35 mouse cellular contexts compared by ENCODE assay signal in genomic region chr15:79810061-79810460, GRCm38 (mm10). TPM values are rescaled to one million over a fixed set of nuclear protein-coding genes. Genes with fewer than 3 reads are reported as not detected.
DNase-seq lines count a peak whose midpoint lies in the region; ATAC-seq and TF ChIP-seq lines count a peak whose summit lies in the region.
"Had no signal": no experiment of that assay in that cellular context is flagged by ENCODE, and none has a peak within 500 bp of the region (broad histone marks: within the 10 kb centered on the region; RNA-seq: fewer than 3 reads in every experiment).

No protein-coding gene starts in this region.

- peaks cover 39% of the 10 kb centered on the region for H3K27me3 ChIP-seq in liver, postnatal 0 days (ENCODE audit: insufficient read depth, low read length)

- TF ChIP-seq CTCF in liver, postnatal 0 days (IDR thresholded peaks at IDR 0.05; ENCODE audit: low read depth), result no peak

- no peak overlapping the region for H3K4me3 ChIP-seq in liver, postnatal 0 days (ENCODE audit: low read depth, low read length)
- H3K4me3 ChIP-seq: embryonic facial prominence, embryonic 10.5 days; embryonic facial prominence, embryonic 15.5 days; forebrain, embryonic 13.5 days; heart, embryonic 13.5 days; limb, embryonic 13.5 days; megakaryocyte, embryonic 14.5 days; midbrain, embryonic 12.5 days had no signal

- no peaks in the 10 kb centered on the region for H3K4me1 ChIP-seq in liver, postnatal 0 days (ENCODE audit: insufficient read depth)

- H3K9me3 ChIP-seq in liver, postnatal 0 days (ENCODE audit: low read length), result no peaks in the 10 kb centered on the region
- H3K9me3 ChIP-seq: embryonic facial prominence, embryonic 10.5 days; embryonic facial prominence, embryonic 15.5 days; forebrain, embryonic 13.5 days; heart, embryonic 13.5 days; limb, embryonic 13.5 days; midbrain, embryonic 12.5 days had no signal

- WGBS in liver, postnatal 0 days (ENCODE audit: insufficient replicate concordance), result 48% methylated on average over 3 of the region's 3 CpGs

- no peak for TF ChIP-seq EP300 in liver, postnatal 0 days (IDR thresholded peaks at IDR 0.05; ENCODE audit: low read depth)

- intact Hi-C loops in left cerebral cortex, postnatal 4 days (cut with DNase I), result no loop called here
- intact Hi-C loops in left cerebral cortex, postnatal 14 days (cut with DNase I), result no loop called here

- ATAC-seq in liver, postnatal 0 days, result no peak
- ATAC-seq: forebrain, embryonic 13.5 days; intestine, postnatal 0 days; Patski had no signal

- no peak overlapping the region for H3K4me2 ChIP-seq in liver, postnatal 0 days (ENCODE audit: low read depth, low read length)
- H3K4me2 ChIP-seq: embryonic facial prominence, embryonic 15.5 days; forebrain, embryonic 13.5 days; heart, embryonic 13.5 days; hindbrain, embryonic 14.5 days; limb, embryonic 13.5 days; liver, embryonic 11.5 days; midbrain, embryonic 12.5 days had no signal

- no peaks in the 10 kb centered on the region for H3K36me3 ChIP-seq in liver, postnatal 0 days (replicated peaks; ENCODE audit: insufficient read depth, low read length)
- H3K36me3 ChIP-seq: embryonic facial prominence, embryonic 10.5 days; embryonic facial prominence, embryonic 15.5 days; heart, embryonic 13.5 days; limb, embryonic 13.5 days; midbrain, embryonic 12.5 days had no signal

- no peak overlapping the region for H3K27ac ChIP-seq in liver, postnatal 0 days (ENCODE audit: low read depth)
- H3K27ac ChIP-seq: embryonic facial prominence, embryonic 10.5 days; embryonic facial prominence, embryonic 15.5 days; forebrain, embryonic 13.5 days; heart, embryonic 13.5 days; hindbrain, embryonic 14.5 days; limb, embryonic 13.5 days; midbrain, embryonic 12.5 days had no signal

- no peak overlapping the region for H3K9ac ChIP-seq in liver, postnatal 0 days (replicated peaks)
- H3K9ac ChIP-seq: embryonic facial prominence, embryonic 15.5 days; forebrain, embryonic 13.5 days; heart, embryonic 13.5 days; hindbrain, embryonic 14.5 days; limb, embryonic 13.5 days; midbrain, embryonic 12.5 days had no signal

- DNase-seq in left cerebral cortex, postnatal 4 days, result peak; percentile 84
- DNase-seq in left cerebral cortex, postnatal 14 days (ENCODE audit: low spot score in 2 of 2), result no peak
- DNase-seq in cerebellum, adult 11 months, result peak; percentile 85
- DNase-seq in cerebellum, adult 9-10 months, result peak; percentile 94
- peak; percentile 77 to 85 for DNase-seq in cerebellum, postnatal 36 days
- DNase-seq in liver, postnatal 0 days, result no peak
- no peak for DNase-seq in lung, postnatal 25 days (ENCODE audit: low spot score)
- DNase-seq: adrenal gland, postnatal 14 days; gastrocnemius, postnatal 36 days; heart, adult 18-20 months; heart, postnatal 10 days; kidney, adult 9 months; kidney, postnatal 10 days; layer of hippocampus, adult 9-11 months; lung, postnatal 4 days; right cerebral cortex, postnatal 25 days; spleen, adult 18-20 months; thymus, adult 2 months; thymus, postnatal 36 days had no signal

RNA-seq across cellular contexts. Expression of gene Nptxr, which starts 5.5 kb away (rescaled TPM):
- total RNA-seq in left cerebral cortex, postnatal 4 days (2021), result 100 to 1,000 TPM; 240 to 277 TPM
- total RNA-seq in left cerebral cortex, postnatal 14 days (2021), result 100 to 1,000 TPM; 693 to 768 TPM
- 0.09 and 0.13 TPM in 2 replicates for polyA plus RNA-seq in liver, postnatal 0 days (2015; fragmentation: Nextera tagmentation; extraction: Ambion mirVana)
- total RNA-seq: monocyte, adult 5-6 weeks had no signal

RNA-seq across cellular contexts. Expression of gene Npcd, which starts 24.0 kb away (rescaled TPM):
- total RNA-seq in left cerebral cortex, postnatal 4 days (2021), result 10 to 100 TPM in 1 of 2 experiments, 1 to 10 TPM in 1; 6.6 to 14.9 TPM
- 10 to 100 TPM in 1 of 2 experiments, 1 to 10 TPM in 1; 7.3 to 53.6 TPM for total RNA-seq in left cerebral cortex, postnatal 14 days (2021)
- polyA plus RNA-seq in liver, postnatal 0 days (2015; fragmentation: Nextera tagmentation; extraction: Ambion mirVana), result not detected in 2 replicates
- total RNA-seq: hematopoietic stem cell, adult 5-6 weeks; MEL; monocyte, adult 5-6 weeks had no signal
- polyA plus RNA-seq: embryonic facial prominence, embryonic 10.5 days; forebrain, embryonic 13.5 days; heart, embryonic 13.5 days; intestine, postnatal 0 days; large intestine, adult 2 months; liver, embryonic 11.5 days; liver, embryonic 16.5 days had no signal

RNA-seq across cellular contexts. Expression of gene Cbx6, which starts 24.4 kb away (rescaled TPM):
- 100 to 1,000 TPM; 105 to 125 TPM for total RNA-seq in left cerebral cortex, postnatal 4 days (2021)
- 100 to 1,000 TPM; 429 to 483 TPM for total RNA-seq in left cerebral cortex, postnatal 14 days (2021)
- 3.9 and 4.4 TPM in 2 replicates for polyA plus RNA-seq in liver, postnatal 0 days (2015; fragmentation: Nextera tagmentation; extraction: Ambion mirVana)

RNA-seq across cellular contexts. Expression of gene Dnal4, which starts 32.4 kb away (rescaled TPM):
- total RNA-seq in left cerebral cortex, postnatal 4 days (2021), result 10 to 100 TPM; 30.4 to 34.4 TPM
- 10 to 100 TPM; 37.5 to 39.7 TPM for total RNA-seq in left cerebral cortex, postnatal 14 days (2021)
- 9.7 and 10.2 TPM in 2 replicates for polyA plus RNA-seq in liver, postnatal 0 days (2015; fragmentation: Nextera tagmentation; extraction: Ambion mirVana)

Comparison
In these comparisons a context has a peak if more than half of its experiments do, and no peak if none do; other contexts are left out.
1. DNase-seq: peak in left cerebral cortex, postnatal 4 days (single experiment), cerebellum, adult 11 months (single experiment), cerebellum, adult 9-10 months (single experiment) and cerebellum, postnatal 36 days (2 of 2); none in left cerebral cortex, postnatal 14 days (0 of 2), liver, postnatal 0 days (single experiment) and lung, postnatal 25 days (single experiment).